Mouse (Mus musculus) embryo, embryonic 11.5 days (tissue): ENCODE results near the gene Vamp3.

Source experiments
- DNase-seq: peaks from one replicate; pipeline ENCODE4 v3.0.0-alpha.2; 2012; ENCODE audit warnings: low read depth, low spot score

The Vamp3 gene

GRCm38 (mm10) chr4:151057347-151058321 is at the start of gene Vamp3:
Gene Vamp3 (minus strand): TSS chr4:151057963.
- DNase-seq = peak; percentile 99

DNA sequence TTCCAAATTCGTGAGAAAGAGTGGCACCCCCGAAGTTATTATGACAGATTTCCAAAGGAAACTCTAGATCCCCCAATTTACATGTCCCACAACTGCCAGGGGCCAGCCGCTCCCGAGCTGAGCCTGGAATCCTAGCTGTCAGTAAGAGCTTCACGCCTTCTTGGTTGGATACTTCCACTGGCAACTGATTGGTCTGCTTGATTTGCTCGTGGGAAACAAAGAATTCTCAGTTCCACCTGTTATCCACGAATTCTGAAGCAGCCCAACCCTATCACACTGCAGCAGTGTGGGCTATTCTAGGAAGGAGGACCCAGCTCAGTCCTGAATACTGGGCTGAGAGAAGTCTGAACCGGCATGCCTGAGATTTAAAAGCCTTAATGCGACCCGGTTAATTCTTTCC is 48.7 kb upstream of the Vamp3 start:
- no peak for DNase-seq

GRCm38 (mm10) chr4:151105886-151106285 is 48.1 kb upstream of the Vamp3 start:
- no peak for DNase-seq

GRCm38 (mm10) chr4:151104147-151104546 is 46.4 kb upstream of the Vamp3 start:
- no peak for DNase-seq

DNA sequence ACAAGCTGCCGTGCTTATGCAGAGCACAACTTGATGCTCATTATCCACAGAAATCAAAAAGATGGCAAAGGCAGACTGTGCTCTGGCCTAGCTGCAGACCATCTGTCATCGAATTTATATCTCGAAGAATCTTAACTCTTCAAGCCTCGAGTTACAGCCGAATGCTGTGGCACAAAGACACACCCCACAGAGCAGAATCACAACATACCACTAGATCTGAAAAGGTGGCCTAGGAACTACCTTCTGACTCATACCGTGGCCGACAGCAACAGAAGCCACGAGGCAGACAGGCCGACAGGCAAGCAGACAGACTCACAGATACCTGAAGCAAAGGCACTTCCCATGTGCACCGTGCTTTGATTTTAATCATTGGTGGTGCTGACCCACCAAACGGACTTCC is 45.9 kb upstream of the Vamp3 start:
- DNase-seq = no peak

GRCm38 (mm10) chr4:151097104-151097438 is 39.3 kb upstream of the Vamp3 start:
- DNase-seq = no peak

GRCm38 (mm10) chr4:151096334-151097103 is 38.8 kb upstream of the Vamp3 start:
- no peak for DNase-seq

GRCm38 (mm10) chr4:151095207-151095606 is 37.4 kb upstream of the Vamp3 start:
- DNase-seq = peak; percentile 17

DNA sequence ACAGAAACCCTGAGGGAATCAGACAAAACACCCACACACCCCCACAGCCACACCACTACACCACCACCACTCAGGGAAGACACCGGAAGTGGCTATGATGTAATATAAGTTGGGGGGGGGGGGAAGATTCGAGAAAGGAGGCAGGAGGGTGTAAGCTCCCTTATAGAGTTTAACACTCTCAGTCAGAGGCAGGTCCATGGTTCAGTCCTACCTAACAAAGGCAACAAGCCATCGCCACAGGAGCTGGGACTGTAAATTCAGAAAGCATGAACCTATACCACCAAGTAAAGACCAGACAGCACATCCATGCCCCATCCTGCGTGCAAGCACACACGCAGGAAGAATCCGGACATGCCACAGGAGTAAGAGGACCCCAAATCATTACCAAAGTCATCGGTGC is 31.5 kb upstream of the Vamp3 start, which contains the start of gene Gm13090:
TSS of gene Gm13090 (plus strand) at position 301 of the 400 bp plus-strand sequence.
- no peak for DNase-seq

GRCm38 (mm10) chr4:151088819-151089218 is 31.1 kb upstream of the Vamp3 start:
- DNase-seq = no peak

DNA sequence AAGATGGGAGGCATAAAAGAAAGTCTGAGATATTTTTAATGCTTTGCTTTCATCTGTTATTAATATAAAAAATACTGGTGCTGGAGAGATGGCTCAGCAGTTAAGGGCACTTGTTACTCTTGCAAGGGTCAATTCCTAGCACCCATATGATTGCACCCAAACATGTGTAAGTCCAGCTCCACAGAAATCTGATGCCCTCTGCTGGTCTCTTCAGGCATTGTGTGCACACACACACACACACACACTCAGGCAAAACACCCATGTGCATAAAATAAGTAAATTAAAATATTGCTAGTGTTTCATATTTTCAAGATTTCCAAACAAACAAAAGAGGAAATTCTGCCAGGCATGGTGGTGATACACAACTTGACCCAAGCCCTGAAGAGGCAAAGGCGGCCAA is 29.6 kb upstream of the Vamp3 start:
- no peak for DNase-seq

DNA sequence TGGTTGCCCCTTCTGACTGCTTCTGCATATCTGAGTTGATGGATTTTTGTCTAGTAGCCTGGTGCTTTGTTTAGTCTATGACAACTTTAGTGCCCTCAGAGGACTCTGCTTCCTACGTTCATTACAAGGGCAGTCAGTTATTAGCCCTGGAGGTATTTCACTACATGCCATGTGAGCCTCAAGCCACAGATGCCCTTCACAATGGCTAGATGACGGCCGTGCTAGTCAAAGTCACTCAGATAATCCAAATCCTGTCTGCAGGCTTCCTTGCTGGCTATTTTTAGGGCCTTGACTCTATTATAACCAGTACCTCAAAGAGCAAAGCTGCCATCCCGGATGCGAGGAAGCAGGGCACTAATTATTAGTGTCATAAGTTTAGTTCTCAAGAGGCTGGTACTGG is 25.3 kb upstream of the Vamp3 start:
- no peak for DNase-seq

DNA sequence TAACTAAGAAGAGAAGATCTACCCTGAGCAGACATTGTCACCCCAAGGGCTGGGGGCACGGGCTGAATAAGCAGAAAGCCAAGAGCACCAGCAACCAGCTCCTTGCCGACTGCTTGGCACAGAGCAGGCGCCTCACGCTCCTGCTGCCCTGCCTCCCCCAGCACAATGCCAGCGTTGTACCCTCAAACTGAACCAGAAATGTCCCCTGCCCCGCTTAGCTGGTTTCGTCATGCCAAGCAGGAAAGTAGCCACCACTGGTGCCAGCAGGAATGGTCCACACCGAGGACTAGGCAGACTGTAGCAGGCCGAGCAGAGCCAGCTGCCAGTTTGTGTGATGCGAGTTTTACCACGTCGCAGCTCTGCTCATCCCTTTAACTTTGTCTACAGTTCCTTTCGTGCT is 24.2 kb upstream of the Vamp3 start:
- DNase-seq = no peak

GRCm38 (mm10) chr4:151081355-151081754 is 23.6 kb upstream of the Vamp3 start:
- DNase-seq = no peak

- no peak for DNase-seq
Measured at GRCm38 (mm10) chr4:151074817-151075216, 17.1 kb upstream of the Vamp3 start.

GRCm38 (mm10) chr4:151073108-151073744 is 15.5 kb upstream of the Vamp3 start:
- DNase-seq = peak; percentile 47

DNA sequence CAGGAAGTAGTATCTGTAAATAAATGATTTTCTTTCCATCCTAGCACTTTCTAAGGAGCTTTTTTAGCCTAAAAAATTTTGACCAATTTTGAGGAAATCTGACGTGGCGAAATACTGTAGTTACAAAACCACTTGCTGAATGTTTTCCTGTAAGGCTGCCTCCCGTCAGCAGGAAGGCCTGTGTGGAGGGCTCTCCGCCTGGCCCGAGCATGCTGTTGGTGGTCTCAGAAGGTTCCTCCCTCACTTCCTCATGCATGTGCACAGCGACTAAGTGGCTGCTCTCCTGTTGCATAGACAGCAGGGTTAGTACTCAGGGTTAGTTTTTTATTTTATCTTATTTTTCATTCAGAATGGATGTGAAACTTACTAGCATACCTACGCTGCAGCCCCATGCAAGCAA is 13.2 kb upstream of the Vamp3 start:
- no peak for DNase-seq

GRCm38 (mm10) chr4:151068751-151069150 is 11.0 kb upstream of the Vamp3 start:
- no peak for DNase-seq

DNA sequence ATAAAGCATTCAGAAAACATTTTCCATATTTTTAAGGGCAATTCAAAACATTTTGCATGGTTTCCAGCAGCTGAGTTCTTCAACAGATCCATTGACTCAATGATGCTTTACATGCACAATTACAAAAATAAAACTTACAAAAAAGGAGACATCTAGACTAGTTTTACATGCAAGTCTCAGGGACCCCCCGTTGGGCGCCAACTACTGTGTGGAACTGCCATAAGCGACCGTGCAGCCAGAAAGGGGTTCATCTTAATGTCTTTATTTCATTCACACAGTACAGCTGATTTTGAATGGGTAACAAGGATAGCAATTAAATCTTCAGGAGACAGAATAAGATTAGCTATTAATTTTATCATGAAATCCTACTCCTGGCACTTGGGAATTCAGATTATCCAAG is 1.8 kb upstream of the Vamp3 start:
- DNase-seq = no peak

DNA sequence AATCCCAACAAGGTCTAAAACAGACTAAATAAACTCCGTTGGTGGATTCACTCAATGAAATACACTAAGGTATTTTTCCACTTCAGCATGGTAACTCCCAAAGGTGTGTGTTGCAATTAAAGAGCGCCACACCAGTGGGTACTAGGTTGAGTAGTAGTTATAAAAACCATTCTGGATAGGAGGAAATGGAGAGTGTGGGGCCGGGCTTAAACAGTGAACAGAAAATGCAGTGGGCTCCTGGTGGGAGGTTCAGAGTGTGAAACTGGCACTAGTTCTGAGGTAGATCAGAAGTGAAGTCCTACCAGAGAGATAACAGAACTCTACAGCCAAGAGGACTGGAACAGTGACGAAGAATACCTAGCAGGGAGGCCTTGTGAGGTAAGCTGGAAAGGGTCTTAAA is 871 bp upstream of the Vamp3 start:
- DNase-seq = no peak

GRCm38 (mm10) chr4:151051162-151051561 is 6.6 kb downstream of the Vamp3 start:
- no peak for DNase-seq

- DNase-seq = no peak
Measured at GRCm38 (mm10) chr4:151046524-151046923, 11.2 kb downstream of the Vamp3 start.
